Mouse (Mus musculus): ENCODE measurements at regions not wholly inside any gene's neighbourhood (a gene's known extent, or its start where the extent isn't known, plus 50 kb on each side); places are given as distances from the start of the nearest gene placed in this dataset.

DNA sequence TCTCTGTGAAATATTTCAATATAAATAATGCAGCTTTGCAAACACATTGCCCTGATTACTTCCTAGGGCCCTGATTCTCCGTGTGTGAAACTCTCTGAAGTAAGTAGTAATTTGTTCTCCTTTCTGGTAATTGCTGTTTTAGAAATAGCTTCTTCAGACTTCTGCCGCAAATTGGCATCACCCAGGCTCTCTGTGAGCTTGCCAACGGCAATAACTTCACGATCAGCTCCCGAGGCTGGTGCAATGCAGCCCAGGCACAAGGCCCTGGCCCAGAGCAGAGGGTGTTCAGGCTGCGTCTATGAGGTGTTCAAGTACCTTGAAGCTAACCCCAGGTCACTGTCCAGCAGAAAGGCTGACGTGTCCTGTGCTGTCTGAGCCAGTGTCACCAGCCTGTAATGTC lies 310.8 kb upstream of the Kcnab2 start:
- no peak for TF ChIP-seq POLR2A (IDR thresholded peaks at IDR 0.05; ENCODE audit: borderline replicate concordance, extremely low read depth, low read depth, low read length)
- TF ChIP-seq CTCF (IDR thresholded peaks at IDR 0.05; ENCODE audit: insufficient read depth, low read length) = no peak
